Mouse (Mus musculus): ENCODE data around the gene Nfkbib. TPM values are rescaled to one million over a fixed set of nuclear protein-coding genes. Genes with fewer than 3 reads are reported as not detected.

The Nfkbib gene
- polyA plus RNA-seq, 1 experiment from 2014 or later: 53.2 TPM

DNA sequence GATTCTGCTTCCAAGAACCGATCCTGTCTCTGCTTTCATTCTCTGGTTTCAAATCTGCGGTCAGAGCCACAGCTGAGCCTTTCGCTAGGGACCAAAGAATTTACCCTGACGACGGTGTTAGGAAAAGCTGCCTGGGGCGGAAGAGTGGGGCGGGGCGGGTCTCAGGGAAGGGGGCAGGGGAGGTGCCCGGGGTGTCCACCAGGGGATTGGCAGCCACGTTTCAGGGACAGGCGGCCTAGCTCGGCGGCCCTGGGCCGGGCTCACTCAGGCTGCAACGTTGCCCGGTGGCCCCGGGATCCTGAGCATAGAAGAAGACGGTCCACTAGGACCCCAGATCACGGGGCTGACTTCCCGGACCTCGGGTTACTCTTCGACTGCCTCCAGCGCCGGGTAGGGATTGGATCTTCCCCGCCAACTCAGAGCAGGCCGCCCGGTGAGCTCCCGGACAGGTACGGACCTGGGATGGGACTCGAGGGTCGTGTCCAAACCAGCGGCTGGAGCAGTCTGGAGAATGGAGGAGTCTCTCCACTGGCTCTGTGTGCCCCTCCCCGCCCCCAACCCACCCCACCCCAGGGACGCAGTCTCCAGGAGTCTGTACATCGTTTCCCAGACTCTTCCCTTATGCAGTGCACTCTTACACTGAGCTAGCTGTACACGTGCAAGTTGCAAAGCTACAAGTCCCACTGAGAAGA, 50.6 kb downstream of the Nfkbib start, which contains the start of gene Fbxo17:
Gene Fbxo17, plus strand, starts transcription at position 215 of the 692 bp plus-strand sequence.
- H3K9ac ChIP-seq (replicated peaks; ENCODE audit: low read length): peak within 1 kb of the TSS; percentile 74
- peaks cover 17% of the 10 kb centered on the region; the same call in 1 of the 2 replicates for H3K4me1 ChIP-seq (ENCODE audit: insufficient read depth, low read length)
- no peaks in the 10 kb centered on the region for H3K36me3 ChIP-seq (ENCODE audit: insufficient read depth, low read length)
- H3K9me3 ChIP-seq (ENCODE audit: low read length): no peaks in the 10 kb centered on the region; the same call in 1 of the 2 replicates
- H3K4me3 ChIP-seq (ENCODE audit: low read length): peak within 1 kb of the TSS; percentile 58
- ATAC-seq (ENCODE audit: low FRiP score, low TSS enrichment): peak; percentile 80
- H3K4me2 ChIP-seq (replicated peaks; ENCODE audit: low read depth, low read length): peak within 1 kb of the TSS; percentile 76
- H3K27ac ChIP-seq (ENCODE audit: low read length): peak within 1 kb of the TSS; percentile 1; the same call in 1 of the 2 replicates
- WGBS: 1% methylated on average over 34 of the region's 36 CpGs
- no peaks in the 10 kb centered on the region for H3K27me3 ChIP-seq (ENCODE audit: insufficient read depth, low read length)

DNA sequence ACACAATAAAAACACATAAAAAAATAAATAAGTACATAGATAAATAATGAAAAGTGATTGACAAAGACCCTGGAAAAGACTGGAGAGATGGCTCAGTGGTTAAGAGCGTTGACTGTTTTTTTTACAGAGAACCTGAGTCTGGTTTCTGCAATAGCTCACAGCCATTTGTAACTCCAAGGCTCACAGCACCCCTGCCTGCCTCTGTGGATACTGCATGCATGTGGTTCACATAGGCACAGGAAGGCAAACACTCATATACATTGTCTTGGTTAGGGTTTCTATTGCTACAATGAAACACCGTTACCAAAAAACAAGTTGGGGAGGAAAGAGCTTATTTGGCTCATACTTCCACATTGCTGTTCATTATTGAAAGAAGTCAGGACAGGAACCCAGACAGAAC, 51.7 kb downstream of the Nfkbib start:
- no peak for ATAC-seq (ENCODE audit: low FRiP score, low TSS enrichment)
- Histone ChIP-seq H3K27ac (ENCODE audit: low read length) (no peak overlapping the region), H3K9me3 (ENCODE audit: low read length) (no peaks in the 10 kb centered on the region; the same call in 1 of the 2 replicates), H3K4me2 (replicated peaks; ENCODE audit: low read depth, low read length) (no peak overlapping the region), H3K27me3 (ENCODE audit: insufficient read depth, low read length) (no peaks in the 10 kb centered on the region), H3K9ac (replicated peaks; ENCODE audit: low read length) (no peak overlapping the region), H3K36me3 (ENCODE audit: insufficient read depth, low read length) (no peaks in the 10 kb centered on the region), H3K4me3 (ENCODE audit: low read length) (no peak overlapping the region), H3K4me1 (ENCODE audit: insufficient read depth, low read length) (peaks cover 17% of the 10 kb centered on the region; the same call in 1 of the 2 replicates)
- 96% methylated on average over 2 of the region's 2 CpGs for WGBS

DNA sequence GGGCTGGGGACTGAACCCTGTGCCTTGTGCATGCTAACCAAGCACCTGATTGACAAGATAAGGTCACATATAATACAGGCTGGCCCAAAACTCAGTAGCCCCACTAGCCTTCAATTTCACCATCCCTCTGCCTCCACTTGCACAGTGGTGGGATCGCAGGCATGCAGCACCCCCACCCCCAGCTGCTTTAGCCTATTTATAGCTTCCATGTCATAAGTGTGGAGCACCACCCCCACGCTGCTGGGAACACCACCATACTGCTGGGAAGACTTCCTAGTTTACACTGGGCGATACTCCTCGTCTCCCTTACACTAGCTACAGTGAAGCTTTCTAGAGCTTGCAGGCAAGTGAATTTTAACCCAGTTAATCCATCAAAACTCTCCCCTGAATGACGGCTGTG, 52.6 kb downstream of the Nfkbib start:
- no peaks in the 10 kb centered on the region; the same call in 1 of the 2 replicates for H3K9me3 ChIP-seq (ENCODE audit: low read length)
- H3K4me1 ChIP-seq (ENCODE audit: insufficient read depth, low read length): peaks cover 17% of the 10 kb centered on the region; the same call in 1 of the 2 replicates
- no peak overlapping the region for H3K27ac ChIP-seq (ENCODE audit: low read length)
- ATAC-seq (ENCODE audit: low FRiP score, low TSS enrichment): no peak
- H3K4me2 ChIP-seq (replicated peaks; ENCODE audit: low read depth, low read length): no peak overlapping the region
- H3K27me3 ChIP-seq (ENCODE audit: insufficient read depth, low read length): no peaks in the 10 kb centered on the region
- H3K36me3 ChIP-seq (ENCODE audit: insufficient read depth, low read length): no peaks in the 10 kb centered on the region
- H3K4me3 ChIP-seq (ENCODE audit: low read length): no peak overlapping the region
- H3K9ac ChIP-seq (replicated peaks; ENCODE audit: low read length): no peak overlapping the region
- 78% methylated on average over 5 of the region's 5 CpGs for WGBS

DNA sequence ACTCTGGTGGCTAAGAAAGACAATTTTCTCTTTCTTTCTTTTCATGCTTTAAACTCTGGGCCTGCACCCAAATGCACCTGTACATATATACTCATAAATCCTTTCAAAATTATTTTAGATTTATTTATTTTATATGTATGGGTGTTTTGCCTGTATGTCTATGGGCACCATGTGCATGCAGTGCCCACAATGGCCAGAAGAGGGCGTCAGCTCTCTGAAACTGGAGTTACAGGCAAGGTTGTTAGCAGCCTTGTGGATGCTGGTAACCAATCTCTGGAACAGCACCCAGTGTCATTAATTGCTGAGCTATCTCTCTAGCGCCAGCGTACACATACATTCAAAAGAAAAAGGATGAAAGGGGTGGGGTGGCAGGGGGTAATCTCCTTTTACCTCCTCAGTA, 56.4 kb downstream of the Nfkbib start:
- no peaks in the 10 kb centered on the region; the same call in 1 of the 2 replicates for H3K9me3 ChIP-seq (ENCODE audit: low read length)
- H3K9ac ChIP-seq (replicated peaks; ENCODE audit: low read length): no peak overlapping the region
- no peak overlapping the region for H3K4me2 ChIP-seq (replicated peaks; ENCODE audit: low read depth, low read length)
- no peak overlapping the region for H3K4me3 ChIP-seq (ENCODE audit: low read length)
- H3K27me3 ChIP-seq (ENCODE audit: insufficient read depth, low read length): no peaks in the 10 kb centered on the region
- H3K36me3 ChIP-seq (ENCODE audit: insufficient read depth, low read length): no peaks in the 10 kb centered on the region
- ATAC-seq (ENCODE audit: low FRiP score, low TSS enrichment): no peak
- WGBS: 68% methylated on average over 3 of the region's 3 CpGs
- H3K4me1 ChIP-seq (ENCODE audit: insufficient read depth, low read length): 0 out of 2 replicates have a peak, but pooled peaks cover 3% of the 10 kb centered on the region
- no peak overlapping the region for H3K27ac ChIP-seq (ENCODE audit: low read length)

DNA sequence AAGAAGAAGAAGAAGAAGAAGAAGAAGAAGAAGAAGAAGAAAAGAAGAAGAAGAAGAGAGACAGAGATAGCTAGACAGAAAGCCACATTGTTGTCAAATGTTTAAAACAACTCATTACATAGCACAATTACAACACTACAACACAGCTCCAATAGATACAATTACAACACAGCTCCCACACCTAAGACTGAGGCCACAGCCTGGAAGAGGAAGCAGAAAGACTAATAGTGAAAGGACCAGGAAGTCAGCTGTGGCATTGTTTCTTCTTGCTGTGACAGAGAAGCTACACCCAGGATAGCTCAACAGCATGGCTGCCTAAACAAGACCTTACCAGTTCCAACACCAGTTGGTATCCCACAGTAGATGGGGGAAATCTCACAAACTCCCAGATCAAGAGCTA, 57.9 kb downstream of the Nfkbib start:
- H3K9ac ChIP-seq (replicated peaks; ENCODE audit: low read length): no peak overlapping the region
- H3K36me3 ChIP-seq (ENCODE audit: insufficient read depth, low read length): no peaks in the 10 kb centered on the region
- H3K4me1 ChIP-seq (ENCODE audit: insufficient read depth, low read length): 0 out of 2 replicates have a peak, but pooled peaks cover 3% of the 10 kb centered on the region
- H3K4me3 ChIP-seq (ENCODE audit: low read length): no peak overlapping the region
- H3K9me3 ChIP-seq (ENCODE audit: low read length): no peaks in the 10 kb centered on the region
- no peak overlapping the region for H3K4me2 ChIP-seq (replicated peaks; ENCODE audit: low read depth, low read length)
- no peak for ATAC-seq (ENCODE audit: low FRiP score, low TSS enrichment)
- no peak overlapping the region for H3K27ac ChIP-seq (ENCODE audit: low read length)
- no peaks in the 10 kb centered on the region for H3K27me3 ChIP-seq (ENCODE audit: insufficient read depth, low read length)

Other genes with a start within 250 kb of the Nfkbib start
- not detected in 2 replicates for gene Ifnl3, start 244.7 kb downstream of the Nfkbib start, polyA plus RNA-seq (2015; fragmentation: Nextera tagmentation; extraction: Ambion mirVana)
- not detected in 2 replicates for gene Sycn, start 226.6 kb downstream of the Nfkbib start, polyA plus RNA-seq (2015; fragmentation: Nextera tagmentation; extraction: Ambion mirVana)
- gene Nccrp1, start 220.3 kb downstream of the Nfkbib start, polyA plus RNA-seq (2015; fragmentation: Nextera tagmentation; extraction: Ambion mirVana): 0.18 TPM in 1 of 2 replicates, not detected in the other
- gene Samd4b, start 169.4 kb downstream of the Nfkbib start, polyA plus RNA-seq (2015; fragmentation: Nextera tagmentation; extraction: Ambion mirVana): 16.7 and 20.7 TPM in 2 replicates
- 78.4 and 79.6 TPM in 2 replicates for gene Pak4, start 169.3 kb downstream of the Nfkbib start, polyA plus RNA-seq (2015; fragmentation: Nextera tagmentation; extraction: Ambion mirVana)
- gene Acp7, start 136.2 kb downstream of the Nfkbib start, polyA plus RNA-seq (2015; fragmentation: Nextera tagmentation; extraction: Ambion mirVana): not detected in 2 replicates
- 7.0 and 7.2 TPM in 2 replicates for gene Fbxo27, start 74.7 kb downstream of the Nfkbib start, polyA plus RNA-seq (2015; fragmentation: Nextera tagmentation; extraction: Ambion mirVana)
- gene Fbxo17, start 50.7 kb downstream of the Nfkbib start, polyA plus RNA-seq (2015; fragmentation: Nextera tagmentation; extraction: Ambion mirVana): 9.4 and 9.9 TPM in 2 replicates
- gene Mrps12, start 25.7 kb downstream of the Nfkbib start, polyA plus RNA-seq (2015; fragmentation: Nextera tagmentation; extraction: Ambion mirVana): 141 and 143 TPM in 2 replicates
- 32.8 and 34.2 TPM in 2 replicates for gene Sars2, start 25.5 kb downstream of the Nfkbib start, polyA plus RNA-seq (2015; fragmentation: Nextera tagmentation; extraction: Ambion mirVana)
- not detected in 2 replicates for gene Ccer2, start 11.3 kb downstream of the Nfkbib start, polyA plus RNA-seq (2015; fragmentation: Nextera tagmentation; extraction: Ambion mirVana)
- 67.3 and 75.0 TPM in 2 replicates for gene Sirt2, start 777 bp downstream of the Nfkbib start, polyA plus RNA-seq (2015; fragmentation: Nextera tagmentation; extraction: Ambion mirVana)
- 7.0 and 7.7 TPM in 2 replicates for gene Rinl, start 21.5 kb upstream of the Nfkbib start, polyA plus RNA-seq (2015; fragmentation: Nextera tagmentation; extraction: Ambion mirVana)
- gene Hnrnpl, start 41.0 kb upstream of the Nfkbib start, polyA plus RNA-seq (2015; fragmentation: Nextera tagmentation; extraction: Ambion mirVana): 204 and 224 TPM in 2 replicates
- gene Ech1, start 57.7 kb upstream of the Nfkbib start, polyA plus RNA-seq (2015; fragmentation: Nextera tagmentation; extraction: Ambion mirVana): 198 and 214 TPM in 2 replicates
- gene Lgals4, start 66.3 kb upstream of the Nfkbib start, polyA plus RNA-seq (2015; fragmentation: Nextera tagmentation; extraction: Ambion mirVana): 10.8 and 12.8 TPM in 2 replicates
- 1.3 and 2.3 TPM in 2 replicates for gene Lgals7, start 96.3 kb upstream of the Nfkbib start, polyA plus RNA-seq (2015; fragmentation: Nextera tagmentation; extraction: Ambion mirVana)
- 0.59 and 0.74 TPM in 2 replicates for gene Capn12, start 113.9 kb upstream of the Nfkbib start, polyA plus RNA-seq (2015; fragmentation: Nextera tagmentation; extraction: Ambion mirVana)
- gene Actn4, start 194.8 kb upstream of the Nfkbib start, polyA plus RNA-seq (2015; fragmentation: Nextera tagmentation; extraction: Ambion mirVana): 360 and 374 TPM in 2 replicates
- gene Eif3k, start 214.4 kb upstream of the Nfkbib start, polyA plus RNA-seq (2015; fragmentation: Nextera tagmentation; extraction: Ambion mirVana): 406 and 407 TPM in 2 replicates
- gene Map4k1, start 214.5 kb upstream of the Nfkbib start, polyA plus RNA-seq (2015; fragmentation: Nextera tagmentation; extraction: Ambion mirVana): 9.7 and 10.1 TPM in 2 replicates